Comparison of ENCODE assay signal across 16 mouse cellular contexts in genomic region chr1:19912194-19912846, GRCm38 (mm10).
"Had no signal": no experiment of that assay in that cellular context is flagged by ENCODE, and none has a peak within 500 bp of the region (broad histone marks: within the 10 kb centered on the region; RNA-seq: fewer than 3 reads in every experiment).

No protein-coding gene starts in this region.

- H3K36me3 ChIP-seq: neural tube, embryonic 13.5 days; neural tube, embryonic 15.5 days; stomach, embryonic 15.5 days had no signal

- DNase-seq: retina, postnatal 1 day; right cerebral cortex, adult 18-20 months; right cerebral cortex, postnatal 14 days; right cerebral cortex, postnatal 25 days; right cerebral cortex, postnatal 4 days; spleen, adult 18-20 months; thymus, adult 18-20 months; thymus, adult 2 months; thymus, postnatal 14 days; thymus, postnatal 25 days; thymus, postnatal 36 days; thymus, postnatal 4 days had no signal

- H3K4me3 ChIP-seq: neural tube, embryonic 13.5 days; neural tube, embryonic 15.5 days; stomach, embryonic 15.5 days had no signal

- H3K9ac ChIP-seq: neural tube, embryonic 13.5 days; neural tube, embryonic 15.5 days; stomach, embryonic 15.5 days had no signal

- H3K27me3 ChIP-seq: neural tube, embryonic 13.5 days; neural tube, embryonic 15.5 days; stomach, embryonic 15.5 days had no signal

- H3K27ac ChIP-seq: neural tube, embryonic 13.5 days; neural tube, embryonic 15.5 days; stomach, embryonic 15.5 days; stomach, postnatal 0 days had no signal

- H3K4me1 ChIP-seq: neural tube, embryonic 13.5 days; neural tube, embryonic 15.5 days; stomach, embryonic 15.5 days had no signal

- H3K4me2 ChIP-seq: neural tube, embryonic 13.5 days; neural tube, embryonic 15.5 days; stomach, embryonic 15.5 days had no signal

- H3K9me3 ChIP-seq: neural tube, embryonic 13.5 days; neural tube, embryonic 15.5 days; stomach, embryonic 15.5 days had no signal
